Mouse (Mus musculus) liver, embryonic 11.5 days (tissue): ENCODE results near the gene Gm10424. TPM values are rescaled to one million over a fixed set of nuclear protein-coding genes. Genes with fewer than 3 reads are reported as not detected.
"Not testable (repeated sequence)": the region's sequence is repeated elsewhere in the genome, so short reads cannot be mapped to it uniquely, and the experiment has no call there.

Source experiments
- ATAC-seq: fragments of 200-750 bp; cut with Nextera tagmentation; replicated peaks from 2 replicates; pipeline ENCODE4 v1.8.0; 2017; ENCODE audit warnings: moderate number of reproducible peaks, mild to moderate bottlenecking, moderate TSS enrichment, moderate library complexity; ENCODE audit not compliant: low FRiP score
- DNase-seq: peaks from one replicate; pipeline ENCODE4 v3.0.0-alpha.2; 2017; ENCODE audit warnings: low spot score
- H3K27ac ChIP-seq: fragments of 300-500 bp; sonication (generic); 2 replicates; pipeline ENCODE4 v1.5.1; 2014; ENCODE audit warnings: mild to moderate bottlenecking, low read depth, low read length, control low read depth
- H3K27me3 ChIP-seq: fragments of 300-500 bp; sonication (generic); replicated peaks from 2 replicates; pipeline ENCODE4 v1.6.1; 2014; ENCODE audit warnings: low read length, mixed read lengths; ENCODE audit not compliant: control insufficient read depth, insufficient read depth
- H3K36me3 ChIP-seq: fragments of 300-500 bp; sonication (generic); 2 replicates; pipeline ENCODE4 v1.6.1; 2014; ENCODE audit warnings: mild to moderate bottlenecking, low read length, moderate library complexity, mixed read lengths; ENCODE audit not compliant: control insufficient read depth, insufficient read depth
- H3K4me1 ChIP-seq: fragments of 300-500 bp; sonication (generic); replicated peaks from 2 replicates; pipeline ENCODE4 v1.6.1; 2014; ENCODE audit warnings: low read length, mixed read lengths; ENCODE audit not compliant: control insufficient read depth, insufficient read depth
- H3K4me2 ChIP-seq: fragments of 300-500 bp; sonication (generic); 2 replicates; pipeline ENCODE4 v1.6.1; 2014; ENCODE audit warnings: mild to moderate bottlenecking, control low read depth, moderate library complexity
- H3K4me3 ChIP-seq: fragments of 300-500 bp; sonication (generic); 2 replicates; pipeline ENCODE4 v1.5.1; 2014; ENCODE audit warnings: low read depth, low read length, control low read depth
- H3K9ac ChIP-seq: fragments of 300-500 bp; sonication (generic); 2 replicates; pipeline ENCODE4 v1.6.1; 2014; ENCODE audit warnings: low read depth, low read length, control low read depth
- H3K9me3 ChIP-seq: fragments of 300-500 bp; sonication (generic); 2 replicates; pipeline ENCODE4 v1.6.1; 2016; ENCODE audit warnings: low read length, inconsistent platforms, mixed read lengths; ENCODE audit not compliant: control insufficient read depth
- WGBS: fragments of 180-500 bp; shearing (Covaris S2); extraction: QIAGEN DNeasy Blood & Tissue Kit; methylation state at CpG from one replicate; pipeline ENCODE4 v1.1.7; 2014; 5-methylcytosine and 5-hydroxymethylcytosine counted together
- polyA plus RNA-seq: library from polyadenylated mRNA; unstranded; fragments of >200 nt; fragmentation: Nextera tagmentation; extraction: Ambion mirVana; gene quantifications from 2 replicates; pipeline ENCODE4 v1.2.1, GENCODE M21; 2014

The Gm10424 gene
- polyA plus RNA-seq, result not detected in 2 replicates

GRCm38 (mm10) chr5:95272668-95273067 is at the start of gene Gm10424:
Gm10424 (minus strand) TSS chr5:95272768.
- not testable (repeated sequence) for H3K27me3 ChIP-seq, ATAC-seq, DNase-seq, H3K4me2 ChIP-seq, H3K4me3 ChIP-seq, H3K27ac ChIP-seq, H3K9ac ChIP-seq, H3K4me1 ChIP-seq, H3K36me3 ChIP-seq, H3K9me3 ChIP-seq
- WGBS, result no CpG with 5 or more reads among the region's 1 CpGs

DNA sequence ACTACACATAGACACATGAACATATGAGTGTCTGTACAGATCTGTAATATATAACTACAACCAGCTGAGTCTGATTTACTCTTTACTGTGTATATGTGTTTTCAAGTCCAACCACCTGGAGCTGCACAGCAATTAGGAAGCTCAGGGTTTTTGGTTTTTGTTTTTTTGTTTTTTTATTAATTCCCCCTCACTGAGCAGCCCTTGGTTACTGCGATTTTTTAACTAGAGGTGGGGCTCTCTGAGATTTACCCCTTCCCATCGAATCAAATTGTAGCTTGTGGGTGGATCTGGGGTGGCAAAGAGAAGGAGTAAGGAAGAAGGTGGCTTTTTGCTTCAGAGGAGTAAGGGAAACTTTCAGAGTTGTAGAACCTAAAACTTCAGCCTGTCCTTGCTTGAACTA is 33.0 kb upstream of the Gm10424 start, which contains the start of gene Gm3259:
Gene Gm3259, plus strand, starts transcription at position 301 of the 400 bp plus-strand sequence.
- not testable (repeated sequence) for H3K36me3 ChIP-seq, H3K4me1 ChIP-seq, H3K4me2 ChIP-seq, DNase-seq, H3K9ac ChIP-seq, ATAC-seq, H3K27me3 ChIP-seq, H3K9me3 ChIP-seq, H3K27ac ChIP-seq, H3K4me3 ChIP-seq
- WGBS, result 44% methylated on average over 2 of the region's 2 CpGs

Other genes starting within 250 kb of the Gm10424 start
- not detected in 2 replicates for gene Gm7942, start 165.8 kb downstream of the Gm10424 start, polyA plus RNA-seq
- not detected in 2 replicates for gene Gm16513, start 90.1 kb downstream of the Gm10424 start, polyA plus RNA-seq
- not detected in 2 replicates for gene Gm3259, start 33.1 kb upstream of the Gm10424 start, polyA plus RNA-seq
- not detected in 2 replicates for gene D5Ertd577e, start 184.0 kb upstream of the Gm10424 start, polyA plus RNA-seq
- not detected in 2 replicates for gene Gm3286, start 238.0 kb upstream of the Gm10424 start, polyA plus RNA-seq